Comparison of ENCODE assay signal across 24 mouse cellular contexts in the genomic region with DNA sequence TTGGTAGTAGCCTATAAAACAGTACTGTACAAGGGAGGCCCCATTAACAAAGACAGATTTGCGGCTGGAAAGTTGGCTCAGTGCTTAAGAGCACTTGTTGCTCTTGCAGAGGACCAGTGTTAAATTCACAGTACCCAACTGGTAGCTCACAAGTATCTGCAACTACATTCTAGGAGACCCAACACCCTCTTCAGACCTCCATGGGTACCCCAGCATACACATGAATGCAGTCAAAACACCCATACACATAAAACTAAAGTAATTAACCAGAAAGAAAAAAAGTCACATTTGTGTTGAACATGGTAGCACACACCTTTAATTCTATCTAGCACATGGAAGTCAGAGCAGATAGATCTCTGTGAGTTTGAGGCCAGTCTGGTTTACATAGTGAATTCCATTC. TPM values are rescaled to one million over a fixed set of nuclear protein-coding genes. Genes with fewer than 3 reads are reported as not detected.
DNase-seq lines count a peak whose midpoint lies in the region; ATAC-seq and TF ChIP-seq lines count a peak whose summit lies in the region.
"Had no signal": no experiment of that assay in that cellular context is flagged by ENCODE, and none has a peak within 500 bp of the region (broad histone marks: within the 10 kb centered on the region; RNA-seq: fewer than 3 reads in every experiment).

No protein-coding gene starts in this region.

- H3K36me3 ChIP-seq in heart, embryonic 11.5 days (ENCODE audit: control insufficient read depth, insufficient read depth, low read length) = no peaks in the 10 kb centered on the region
- no peaks in the 10 kb centered on the region; the same call in 1 of the 2 replicates for H3K36me3 ChIP-seq in kidney, embryonic 15.5 days
- no peaks in the 10 kb centered on the region; the same call in 1 of the 2 replicates for H3K36me3 ChIP-seq in kidney, embryonic 14.5 days (ENCODE audit: control insufficient read depth, insufficient read depth, low read length)
- H3K36me3 ChIP-seq in embryonic facial prominence, embryonic 14.5 days (ENCODE audit: control insufficient read depth, insufficient read depth, low read length) = no peaks in the 10 kb centered on the region
- H3K36me3 ChIP-seq in small intestine, adult 2 months (ENCODE audit: control insufficient read depth, insufficient read depth, low read length) = peaks cover 8% of the 10 kb centered on the region; the same call in 1 of the 2 replicates
- H3K36me3 ChIP-seq: embryonic facial prominence, embryonic 15.5 days; G1E; heart, embryonic 10.5 days; hindbrain, embryonic 12.5 days; hindbrain, embryonic 15.5 days had no signal

- DNase-seq in heart, adult 11 months = peak; percentile 64
- no peak for DNase-seq in embryonic facial prominence, embryonic 14.5 days (ENCODE audit: low spot score)
- DNase-seq: adrenal gland, postnatal 10 days; adrenal gland, postnatal 36 days; B cell, adult 2 months; cerebellum, adult 18-20 months; cerebellum, adult 9-10 months; cerebellum, postnatal 14 days; forebrain, postnatal 0 days; gastrocnemius, postnatal 25 days; heart, adult 2 months had no signal

- no peak for TF ChIP-seq POLR2A in small intestine, adult 2 months (IDR thresholded peaks at IDR 0.05; ENCODE audit: low read depth, low read length)

- no peaks in the 10 kb centered on the region for H3K27me3 ChIP-seq in heart, embryonic 11.5 days (ENCODE audit: control insufficient read depth, insufficient read depth, low read length)
- no peaks in the 10 kb centered on the region for H3K27me3 ChIP-seq in kidney, embryonic 15.5 days
- no peaks in the 10 kb centered on the region for H3K27me3 ChIP-seq in kidney, embryonic 14.5 days (ENCODE audit: control insufficient read depth, insufficient read depth, low read length)
- no peaks in the 10 kb centered on the region for H3K27me3 ChIP-seq in embryonic facial prominence, embryonic 14.5 days (replicated peaks; ENCODE audit: control insufficient read depth, insufficient read depth, low read length)
- H3K27me3 ChIP-seq in small intestine, adult 2 months (ENCODE audit: control insufficient read depth, insufficient read depth, low read length) = no peaks in the 10 kb centered on the region
- H3K27me3 ChIP-seq: CH12.LX; embryonic facial prominence, embryonic 15.5 days had no signal

- H3K4me1 ChIP-seq in heart, embryonic 11.5 days (ENCODE audit: control insufficient read depth, insufficient read depth, low read length) = peaks cover 5% of the 10 kb centered on the region; the same call in 1 of the 2 replicates
- peaks cover 12% of the 10 kb centered on the region for H3K4me1 ChIP-seq in kidney, embryonic 15.5 days
- peaks cover 6% of the 10 kb centered on the region; the same call in 1 of the 2 replicates for H3K4me1 ChIP-seq in kidney, embryonic 14.5 days (ENCODE audit: control insufficient read depth, insufficient read depth, low read length)
- 0 out of 2 replicates have a peak, but pooled peaks cover 6% of the 10 kb centered on the region for H3K4me1 ChIP-seq in embryonic facial prominence, embryonic 14.5 days (ENCODE audit: control insufficient read depth, insufficient read depth, low read length)
- peaks cover 6% of the 10 kb centered on the region; the same call in 1 of the 2 replicates for H3K4me1 ChIP-seq in small intestine, adult 2 months (ENCODE audit: control insufficient read depth, insufficient read depth, insufficient read length, low read length)

- 86% methylated on average over 1 of the region's 1 CpGs for WGBS in heart, embryonic 11.5 days (ENCODE audit: insufficient replicate concordance)
- 92% methylated on average over 1 of the region's 1 CpGs for WGBS in kidney, embryonic 15.5 days
- WGBS in kidney, embryonic 14.5 days = 97% methylated on average over 1 of the region's 1 CpGs
- WGBS in embryonic facial prominence, embryonic 14.5 days = 96% methylated on average over 1 of the region's 1 CpGs
- WGBS in small intestine, adult 2 months = 59% methylated on average over 1 of the region's 1 CpGs

- H3K4me3 ChIP-seq in heart, embryonic 11.5 days (ENCODE audit: low read depth, low read length) = no peak overlapping the region
- H3K4me3 ChIP-seq in kidney, embryonic 15.5 days (replicated peaks) = no peak overlapping the region
- no peak overlapping the region for H3K4me3 ChIP-seq in kidney, embryonic 14.5 days (ENCODE audit: low read length)
- no peak overlapping the region for H3K4me3 ChIP-seq in embryonic facial prominence, embryonic 14.5 days (ENCODE audit: low read depth, low read length)
- H3K4me3 ChIP-seq in small intestine, adult 2 months (ENCODE audit: low read depth, low read length) = no peak overlapping the region
- H3K4me3 ChIP-seq: heart, adult 2 months; hindbrain, embryonic 12.5 days had no signal

- no peak for TF ChIP-seq CTCF in small intestine, adult 2 months (IDR thresholded peaks at IDR 0.05; ENCODE audit: extremely low read depth, insufficient read length, insufficient replicate concordance, low read depth, low read length)

- no peaks in the 10 kb centered on the region for H3K9me3 ChIP-seq in heart, embryonic 11.5 days (replicated peaks; ENCODE audit: control insufficient read depth, low read length)
- no peaks in the 10 kb centered on the region for H3K9me3 ChIP-seq in kidney, embryonic 15.5 days (replicated peaks)
- no peaks in the 10 kb centered on the region for H3K9me3 ChIP-seq in kidney, embryonic 14.5 days (ENCODE audit: control insufficient read depth, low read length)
- H3K9me3 ChIP-seq in embryonic facial prominence, embryonic 14.5 days (ENCODE audit: control insufficient read depth, low read length) = no peaks in the 10 kb centered on the region
- H3K9me3 ChIP-seq: embryonic facial prominence, embryonic 15.5 days; G1E; heart, embryonic 10.5 days; hindbrain, embryonic 12.5 days; hindbrain, embryonic 15.5 days had no signal

- no peak overlapping the region for H3K9ac ChIP-seq in heart, embryonic 11.5 days (ENCODE audit: low read depth, low read length)
- no peak overlapping the region for H3K9ac ChIP-seq in kidney, embryonic 15.5 days
- no peak overlapping the region for H3K9ac ChIP-seq in kidney, embryonic 14.5 days (ENCODE audit: low read depth, low read length)
- H3K9ac ChIP-seq in embryonic facial prominence, embryonic 14.5 days (ENCODE audit: low read depth, low read length) = 0 out of 2 replicates have a peak overlapping the region, but pooled peaks have one; percentile 31
- H3K9ac ChIP-seq: embryonic facial prominence, embryonic 15.5 days; hindbrain, embryonic 15.5 days had no signal

- no peak overlapping the region for H3K4me2 ChIP-seq in heart, embryonic 11.5 days
- H3K4me2 ChIP-seq in kidney, embryonic 15.5 days = no peak overlapping the region
- no peak overlapping the region for H3K4me2 ChIP-seq in kidney, embryonic 14.5 days (replicated peaks; ENCODE audit: low read depth, low read length)
- H3K4me2 ChIP-seq in embryonic facial prominence, embryonic 14.5 days (ENCODE audit: low read depth, low read length) = no peak overlapping the region

- no peak overlapping the region for H3K27ac ChIP-seq in heart, embryonic 11.5 days (ENCODE audit: low read depth, low read length)
- 0 out of 2 replicates have a peak overlapping the region, but pooled peaks have one; percentile 97 for H3K27ac ChIP-seq in kidney, embryonic 15.5 days
- H3K27ac ChIP-seq in kidney, embryonic 14.5 days (ENCODE audit: low read depth, low read length) = no peak overlapping the region
- H3K27ac ChIP-seq in embryonic facial prominence, embryonic 14.5 days (replicated peaks; ENCODE audit: low read depth, low read length) = no peak overlapping the region
- H3K27ac ChIP-seq in small intestine, adult 2 months (ENCODE audit: insufficient read depth, low read depth, low read length) = peak overlapping the region; percentile 99
- H3K27ac ChIP-seq: heart, embryonic 10.5 days; hindbrain, embryonic 12.5 days; hindbrain, embryonic 15.5 days had no signal

- no peak for ATAC-seq in heart, embryonic 11.5 days (replicated peaks; ENCODE audit: insufficient number of reproducible peaks, low FRiP score, low TSS enrichment)
- no peak for ATAC-seq in kidney, embryonic 15.5 days (replicated peaks; ENCODE audit: low FRiP score)
- ATAC-seq in kidney, embryonic 14.5 days (ENCODE audit: low FRiP score, low TSS enrichment) = no peak
- ATAC-seq in embryonic facial prominence, embryonic 14.5 days (ENCODE audit: low read depth) = no peak
- ATAC-seq in frontal cortex, adult (ENCODE audit: low TSS enrichment) = no peak
- ATAC-seq: forebrain, embryonic 14.5 days; forebrain, postnatal 0 days; Patski had no signal

RNA-seq across cellular contexts. Expression of a gene that starts 1.7 kb away (rescaled TPM):
- polyA plus RNA-seq in heart, embryonic 11.5 days (2014; fragmentation: Nextera tagmentation; extraction: Ambion mirVana) = 3.9 and 4.1 TPM in 2 replicates
- polyA plus RNA-seq in kidney, embryonic 15.5 days (2015; fragmentation: Nextera tagmentation; extraction: Ambion mirVana) = 11.5 and 11.7 TPM in 2 replicates
- 7.3 and 10.3 TPM in 2 replicates for polyA plus RNA-seq in kidney, embryonic 14.5 days (2014; fragmentation: Nextera tagmentation; extraction: Ambion mirVana)
- 9.6 and 9.8 TPM in 2 replicates for polyA plus RNA-seq in embryonic facial prominence, embryonic 14.5 days (2014; fragmentation: Nextera tagmentation; extraction: Ambion mirVana)
- 5.6 and 11.0 TPM in 2 replicates for polyA plus RNA-seq in small intestine, adult 2 months (2012; rRNA removed)
- polyA plus RNA-seq: G1E had no signal

RNA-seq across cellular contexts. Expression of a gene that starts 9.9 kb away (rescaled TPM):
- polyA plus RNA-seq in heart, embryonic 11.5 days (2014; fragmentation: Nextera tagmentation; extraction: Ambion mirVana) = 62.6 and 65.1 TPM in 2 replicates
- polyA plus RNA-seq in kidney, embryonic 15.5 days (2015; fragmentation: Nextera tagmentation; extraction: Ambion mirVana) = 63.2 and 69.6 TPM in 2 replicates
- polyA plus RNA-seq in kidney, embryonic 14.5 days (2014; fragmentation: Nextera tagmentation; extraction: Ambion mirVana) = 56.3 and 94.0 TPM in 2 replicates
- 57.4 and 60.0 TPM in 2 replicates for polyA plus RNA-seq in embryonic facial prominence, embryonic 14.5 days (2014; fragmentation: Nextera tagmentation; extraction: Ambion mirVana)
- 7.8 and 19.1 TPM in 2 replicates for polyA plus RNA-seq in small intestine, adult 2 months (2012; rRNA removed)

Comparison
In these comparisons a context has a peak if more than half of its experiments do, and no peak if none do; other contexts are left out.
1. H3K27ac ChIP-seq: peak in kidney, embryonic 15.5 days (single experiment) and small intestine, adult 2 months (single experiment); none in heart, embryonic 11.5 days (single experiment), kidney, embryonic 14.5 days (single experiment) and embryonic facial prominence, embryonic 14.5 days (single experiment).